Mouse (Mus musculus) embryonic fibroblast, embryonic 13.5 days (primary cell): ENCODE data around the gene Agps.

ENCODE experiments used
- CTCF ChIP-seq: IDR thresholded peaks from 2 replicates; pipeline ENCODE4 v1.5.1; 2011; ENCODE audit warnings: mild to moderate bottlenecking, control low read depth, low read length, moderate library complexity, borderline replicate concordance; ENCODE audit not compliant: insufficient read depth
- POLR2A ChIP-seq: IDR thresholded peaks from 2 replicates; pipeline ENCODE4 v1.6.1; 2011; ENCODE audit warnings: low read depth, mild to moderate bottlenecking, control low read depth, low read length, moderate library complexity

DNA sequence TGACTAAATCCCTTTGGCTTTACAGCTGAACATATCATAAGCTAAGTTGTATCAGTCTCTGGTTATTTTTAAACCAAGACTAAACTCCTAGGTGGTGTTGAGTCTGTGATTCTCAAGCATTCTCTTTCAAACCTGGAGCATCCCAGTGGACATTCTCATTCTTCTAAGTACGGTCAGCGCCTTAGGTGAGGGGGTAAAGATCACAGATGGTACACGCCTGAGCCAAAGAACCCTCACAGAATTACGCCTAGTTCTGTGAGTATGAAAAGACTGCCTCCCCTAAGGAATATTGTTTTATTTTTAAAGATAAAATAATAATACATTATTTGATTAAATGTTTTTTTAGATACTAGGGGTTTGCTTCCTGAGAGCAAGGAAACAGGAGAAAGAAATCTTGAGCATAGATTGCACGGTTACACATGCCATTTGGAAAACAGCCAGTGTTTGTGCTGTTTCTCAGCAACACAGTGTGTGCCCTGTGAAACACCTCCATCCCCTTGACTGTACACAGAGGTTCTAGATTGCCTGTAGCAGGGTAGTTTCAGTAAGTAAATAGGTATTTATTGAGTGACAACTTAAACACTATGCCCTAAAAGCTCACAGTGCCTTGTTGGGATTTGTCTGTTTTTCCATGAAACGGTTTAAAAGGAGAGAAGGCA is 97.9 kb downstream of the Agps start:
- TF ChIP-seq POLR2A (no peak), CTCF (no peak)
